Mouse (Mus musculus) frontal cortex, postnatal 14 days (tissue): Measurements from ENCODE around the gene Zbtb8b.

Experiments used
- DNase-seq, 2 experiments: peaks; one replicate each; pipeline ENCODE4 v3.0.0; 2022; ENCODE audit warnings: low spot score in 2 of 2

Gene Zbtb8b

GRCm38 (mm10) chr4:129375821-129376220 is 64.8 kb downstream of the Zbtb8b start:
- DNase-seq = no peak
